ENCODE assay signal across 28 mouse cellular contexts in genomic region chr16:32599151-32599550, GRCm38 (mm10). TPM values are rescaled to one million over a fixed set of nuclear protein-coding genes. Genes with fewer than 3 reads are reported as not detected.
A peak's percentile ranks its signal among the peaks of the same experiment; 100 is the strongest.
DNase-seq lines count a peak whose midpoint lies in the region; ATAC-seq and TF ChIP-seq lines count a peak whose summit lies in the region.
"Had no signal": no experiment of that assay in that cellular context is flagged by ENCODE, and none has a peak within 500 bp of the region (broad histone marks: within the 10 kb centered on the region; RNA-seq: fewer than 3 reads in every experiment).

No protein-coding gene starts in this region.

- TF ChIP-seq EP300 in liver, embryonic 14.5 days (IDR thresholded peaks at IDR 0.05; ENCODE audit: low read depth) = no peak

- no peak overlapping the region for H3K4me2 ChIP-seq in liver, embryonic 14.5 days (ENCODE audit: low read depth)
- H3K4me2 ChIP-seq in liver, embryonic 11.5 days = no peak overlapping the region
- no peak overlapping the region for H3K4me2 ChIP-seq in midbrain, postnatal 0 days (ENCODE audit: low read depth, low read length, poor library complexity, severe bottlenecking)
- H3K4me2 ChIP-seq: embryonic facial prominence, embryonic 13.5 days; forebrain, embryonic 12.5 days; forebrain, embryonic 15.5 days; heart, embryonic 12.5 days; heart, embryonic 15.5 days; hindbrain, embryonic 14.5 days had no signal

- no peak for TF ChIP-seq CTCF in liver, embryonic 14.5 days (IDR thresholded peaks at IDR 0.05; ENCODE audit: low read depth)
- no peak for TF ChIP-seq CTCF in midbrain, postnatal 0 days (IDR thresholded peaks at IDR 0.05)

- H3K4me1 ChIP-seq in heart, embryonic 10.5 days = peaks cover 8% of the 10 kb centered on the region
- peaks cover 7 to 21% of the 10 kb centered on the region in 2 experiments for H3K4me1 ChIP-seq in liver, embryonic 14.5 days (replicated peaks; ENCODE audit: control insufficient read depth in 2 of 2, insufficient read depth in 2 of 2, low read length in 1 of 2)
- H3K4me1 ChIP-seq in liver, embryonic 11.5 days (replicated peaks; ENCODE audit: control insufficient read depth, insufficient read depth, low read length) = peaks cover 5% of the 10 kb centered on the region; the same call in 1 of the 2 replicates
- no peaks in the 10 kb centered on the region for H3K4me1 ChIP-seq in midbrain, postnatal 0 days (ENCODE audit: insufficient read depth, low read length)
- H3K4me1 ChIP-seq: forebrain, embryonic 12.5 days; forebrain, embryonic 15.5 days had no signal

- whole genome bisulfite sequencing in heart, embryonic 10.5 days = 92% methylated on average over 1 of the region's 1 CpGs
- WGBS in liver, embryonic 14.5 days (ENCODE audit: insufficient replicate concordance) = 90% methylated on average over 1 of the region's 1 CpGs
- WGBS in liver, embryonic 11.5 days = 91% methylated on average over 1 of the region's 1 CpGs
- 100% methylated on average over 1 of the region's 1 CpGs for WGBS in midbrain, postnatal 0 days

- H3K27ac ChIP-seq in heart, embryonic 10.5 days = no peak overlapping the region
- no peak overlapping the region; the same call in 1 of the 2 replicates for H3K27ac ChIP-seq in liver, embryonic 14.5 days
- no peak overlapping the region for H3K27ac ChIP-seq in liver, embryonic 11.5 days (ENCODE audit: low read depth, low read length)
- no peak overlapping the region for H3K27ac ChIP-seq in midbrain, postnatal 0 days (ENCODE audit: low read depth, low read length)
- H3K27ac ChIP-seq: embryonic facial prominence, embryonic 10.5 days; embryonic facial prominence, embryonic 13.5 days; forebrain, embryonic 12.5 days; forebrain, embryonic 15.5 days; heart, adult 2 months; heart, embryonic 15.5 days; hindbrain, embryonic 14.5 days had no signal

- H3K9me3 ChIP-seq in heart, embryonic 10.5 days = no peaks in the 10 kb centered on the region
- H3K9me3 ChIP-seq in liver, embryonic 14.5 days (ENCODE audit: control insufficient read depth, low read length) = no peaks in the 10 kb centered on the region
- H3K9me3 ChIP-seq in liver, embryonic 11.5 days (ENCODE audit: control insufficient read depth, low read length) = no peaks in the 10 kb centered on the region
- H3K9me3 ChIP-seq in midbrain, postnatal 0 days (ENCODE audit: low read length) = no peaks in the 10 kb centered on the region
- H3K9me3 ChIP-seq: embryonic facial prominence, embryonic 10.5 days; embryonic facial prominence, embryonic 13.5 days; forebrain, embryonic 12.5 days; forebrain, embryonic 15.5 days; heart, embryonic 12.5 days; heart, embryonic 15.5 days had no signal

- peak; percentile 21 for DNase-seq in adrenal gland, adult 2 months
- DNase-seq in adrenal gland, adult 8-10 months = no peak
- DNase-seq in heart, adult 8-10 months (ENCODE audit: low spot score) = peak; percentile 29
- DNase-seq in heart, embryonic 10.5 days (ENCODE audit: low spot score) = no peak
- no peak for DNase-seq in liver, embryonic 14.5 days (ENCODE audit: low read depth in 3 of 3, low spot score in 3 of 3)
- DNase-seq in liver, embryonic 11.5 days (ENCODE audit: low spot score) = no peak
- DNase-seq in midbrain, postnatal 0 days (ENCODE audit: low spot score) = no peak
- DNase-seq: adrenal gland, postnatal 14 days; cerebellum, adult 11-12 months; cerebellum, adult 8-10 months; cerebellum, postnatal 10 days; cerebellum, postnatal 36 days; embryo, embryonic 11 days; gastrocnemius, postnatal 25 days; heart, postnatal 10 days; heart, postnatal 4 days had no signal

- H3K9ac ChIP-seq in liver, embryonic 14.5 days (replicated peaks) = peak overlapping the region; percentile 13; the same call in 1 of the 2 replicates
- no peak overlapping the region for H3K9ac ChIP-seq in liver, embryonic 11.5 days (ENCODE audit: low read depth, low read length)
- no peak overlapping the region for H3K9ac ChIP-seq in midbrain, postnatal 0 days (replicated peaks; ENCODE audit: low read length, poor library complexity, severe bottlenecking)
- H3K9ac ChIP-seq: embryonic facial prominence, embryonic 13.5 days; forebrain, embryonic 12.5 days; forebrain, embryonic 15.5 days; heart, embryonic 12.5 days; heart, embryonic 15.5 days; hindbrain, embryonic 14.5 days had no signal

- H3K27me3 ChIP-seq in heart, embryonic 10.5 days (ENCODE audit: insufficient read depth, poor library complexity, severe bottlenecking) = no peaks in the 10 kb centered on the region
- no peaks in the 10 kb centered on the region for H3K27me3 ChIP-seq in liver, embryonic 14.5 days (ENCODE audit: control insufficient read depth, insufficient read depth, low read length)
- H3K27me3 ChIP-seq in liver, embryonic 11.5 days (replicated peaks; ENCODE audit: control insufficient read depth, insufficient read depth, low read length) = no peaks in the 10 kb centered on the region
- no peaks in the 10 kb centered on the region for H3K27me3 ChIP-seq in midbrain, postnatal 0 days (ENCODE audit: insufficient read depth, low read length)
- H3K27me3 ChIP-seq: embryonic facial prominence, embryonic 13.5 days; forebrain, embryonic 12.5 days; forebrain, embryonic 15.5 days; heart, embryonic 12.5 days; heart, embryonic 15.5 days had no signal

- no peaks in the 10 kb centered on the region for H3K36me3 ChIP-seq in heart, embryonic 10.5 days
- no peaks in the 10 kb centered on the region for H3K36me3 ChIP-seq in liver, embryonic 14.5 days (replicated peaks; ENCODE audit: control insufficient read depth, insufficient read depth, low read depth)
- H3K36me3 ChIP-seq in liver, embryonic 11.5 days (ENCODE audit: control insufficient read depth, insufficient read depth, low read length) = no peaks in the 10 kb centered on the region
- no peaks in the 10 kb centered on the region for H3K36me3 ChIP-seq in midbrain, postnatal 0 days (ENCODE audit: insufficient read depth, low read length)
- H3K36me3 ChIP-seq: embryonic facial prominence, embryonic 10.5 days; embryonic facial prominence, embryonic 13.5 days; forebrain, embryonic 12.5 days; forebrain, embryonic 15.5 days; heart, embryonic 12.5 days; heart, embryonic 15.5 days had no signal

- no peak for ATAC-seq in liver, embryonic 14.5 days (ENCODE audit: insufficient read depth)
- no peak for ATAC-seq in liver, embryonic 11.5 days (replicated peaks; ENCODE audit: low FRiP score)
- ATAC-seq in midbrain, postnatal 0 days (ENCODE audit: low FRiP score) = no peak
- ATAC-seq: activated CD4-positive, CD25-positive, alpha-beta regulatory T cell, adult 4 months; forebrain, embryonic 15.5 days; hindbrain, postnatal 0 days; inflammation-experienced regulatory T-cells, adult 6 months had no signal

- no peak overlapping the region for H3K4me3 ChIP-seq in heart, embryonic 10.5 days
- H3K4me3 ChIP-seq in liver, embryonic 14.5 days (ENCODE audit: insufficient read depth in 1 of 2, low read depth in 2 of 2, low read length in 2 of 2) = no peak overlapping the region
- H3K4me3 ChIP-seq in liver, embryonic 11.5 days (ENCODE audit: low read depth, low read length) = no peak overlapping the region
- no peak overlapping the region for H3K4me3 ChIP-seq in midbrain, postnatal 0 days (ENCODE audit: low read depth, low read length)
- H3K4me3 ChIP-seq: embryonic facial prominence, embryonic 10.5 days; embryonic facial prominence, embryonic 13.5 days; erythroblast, embryonic 14.5 days; forebrain, embryonic 12.5 days; forebrain, embryonic 15.5 days; heart, adult 2 months; heart, embryonic 12.5 days; heart, embryonic 15.5 days had no signal

RNA-seq across cellular contexts. Expression of gene Tfrc, which starts 9.6 kb away (rescaled TPM):
- 10 to 100 TPM; 25.5 to 62.9 TPM for total RNA-seq in adrenal gland, adult 2 months (2021)
- polyA plus RNA-seq in adrenal gland, adult 2 months (2012; rRNA removed) = 0.99 and 1.2 TPM in 2 replicates
- 10 to 100 TPM; 17.5 to 46.5 (median 26.6) TPM for total RNA-seq in adrenal gland, adult 8-10 months (2022)
- 10 to 100 TPM; 21.4 to 53.5 (median 38.0) TPM for total RNA-seq in heart, adult 8-10 months (2022)
- 72.0 and 82.0 TPM in 2 replicates for polyA plus RNA-seq in heart, embryonic 10.5 days (2016; fragmentation: Nextera tagmentation; extraction: Ambion mirVana)
- 157 and 235 TPM in 2 replicates for polyA plus RNA-seq in liver, embryonic 14.5 days (2012; rRNA removed)
- polyA plus RNA-seq in liver, embryonic 14.5 days (2014; fragmentation: Nextera tagmentation; extraction: Ambion mirVana) = 388 and 433 TPM in 2 replicates
- 220 and 245 TPM in 2 replicates for polyA plus RNA-seq in liver, embryonic 11.5 days (2014; fragmentation: Nextera tagmentation; extraction: Ambion mirVana)
- total RNA-seq in midbrain, postnatal 0 days (2014; rRNA removed) = 51.2 and 91.4 TPM in 2 replicates
- polyA plus RNA-seq in midbrain, postnatal 0 days (2015; fragmentation: Nextera tagmentation; extraction: Ambion mirVana) = 39.8 and 40.6 TPM in 2 replicates

RNA-seq across cellular contexts. Expression of gene Tnk2, which starts 44.5 kb away (rescaled TPM):
- 10 to 100 TPM; 26.5 to 47.4 TPM for total RNA-seq in adrenal gland, adult 2 months (2021)
- 100 and 110 TPM in 2 replicates for polyA plus RNA-seq in adrenal gland, adult 2 months (2012; rRNA removed)
- total RNA-seq in adrenal gland, adult 8-10 months (2022) = 10 to 100 TPM; 33.0 to 66.6 (median 48.3) TPM
- 10 to 100 TPM; 18.6 to 22.6 (median 21.4) TPM for total RNA-seq in heart, adult 8-10 months (2022)
- polyA plus RNA-seq in heart, embryonic 10.5 days (2016; fragmentation: Nextera tagmentation; extraction: Ambion mirVana) = 6.5 and 9.2 TPM in 2 replicates
- 15.3 and 19.4 TPM in 2 replicates for polyA plus RNA-seq in liver, embryonic 14.5 days (2012; rRNA removed)
- 3.8 and 4.6 TPM in 2 replicates for polyA plus RNA-seq in liver, embryonic 14.5 days (2014; fragmentation: Nextera tagmentation; extraction: Ambion mirVana)
- 10.8 and 11.6 TPM in 2 replicates for polyA plus RNA-seq in liver, embryonic 11.5 days (2014; fragmentation: Nextera tagmentation; extraction: Ambion mirVana)
- 69.1 and 81.7 TPM in 2 replicates for total RNA-seq in midbrain, postnatal 0 days (2014; rRNA removed)
- polyA plus RNA-seq in midbrain, postnatal 0 days (2015; fragmentation: Nextera tagmentation; extraction: Ambion mirVana) = 15.7 and 16.5 TPM in 2 replicates

Comparison
In these comparisons a context has a peak if more than half of its experiments do, and no peak if none do; other contexts are left out.
1. DNase-seq: peak in adrenal gland, adult 2 months (single experiment) and heart, adult 8-10 months (single experiment); none in adrenal gland, adult 8-10 months (single experiment), heart, embryonic 10.5 days (single experiment), liver, embryonic 14.5 days (0 of 3), liver, embryonic 11.5 days (single experiment) and midbrain, postnatal 0 days (single experiment).
2. RNA of gene Tfrc, which starts 9.6 kb away (polyA plus RNA-seq): 157 to 433 TPM in liver, embryonic 14.5 days, 220 to 245 TPM in liver, embryonic 11.5 days, 72.0 to 82.0 TPM in heart, embryonic 10.5 days and 39.8 to 40.6 TPM in midbrain, postnatal 0 days; 0.99 to 1.2 TPM in adrenal gland, adult 2 months; every median in the first group is over 10 times any median in the second.